8 mouse cellular contexts compared by ENCODE assay signal in genomic region chr7:30089405-30089804, GRCm38 (mm10). TPM values are rescaled to one million over a fixed set of nuclear protein-coding genes. Genes with fewer than 3 reads are reported as not detected.
DNase-seq lines count a peak whose midpoint lies in the region; ATAC-seq lines count a peak whose summit lies in the region.

No protein-coding gene starts in this region.

- ATAC-seq in liver, embryonic 11.5 days (replicated peaks; ENCODE audit: low FRiP score) = no peak
- ATAC-seq in inflammation-experienced regulatory T-cells, adult 6 months = no peak

- peaks cover 13% of the 10 kb centered on the region for H3K36me3 ChIP-seq in liver, embryonic 11.5 days (ENCODE audit: control insufficient read depth, insufficient read depth, low read length)

- H3K4me1 ChIP-seq in liver, embryonic 11.5 days (replicated peaks; ENCODE audit: control insufficient read depth, insufficient read depth, low read length) = peaks cover 15% of the 10 kb centered on the region; the same call in 1 of the 2 replicates

- H3K27me3 ChIP-seq in liver, embryonic 11.5 days (replicated peaks; ENCODE audit: control insufficient read depth, insufficient read depth, low read length) = no peaks in the 10 kb centered on the region

- peak overlapping the region; percentile 71 for H3K4me3 ChIP-seq in liver, embryonic 11.5 days (ENCODE audit: low read depth, low read length)

- no peaks in the 10 kb centered on the region for H3K9me3 ChIP-seq in liver, embryonic 11.5 days (ENCODE audit: control insufficient read depth, low read length)

- no peak overlapping the region for H3K27ac ChIP-seq in liver, embryonic 11.5 days (ENCODE audit: low read depth, low read length)

- 22% methylated on average over 6 of the region's 6 CpGs for WGBS in liver, embryonic 11.5 days

- peak overlapping the region; percentile 87 for H3K4me2 ChIP-seq in liver, embryonic 11.5 days

- H3K9ac ChIP-seq in liver, embryonic 11.5 days (ENCODE audit: low read depth, low read length) = peak overlapping the region; percentile 77

- DNase-seq in cerebellum, postnatal 10 days = peak; percentile 20 to 23
- DNase-seq in cerebellum, postnatal 14 days = no peak
- DNase-seq in thymus, postnatal 14 days = peak; percentile 15
- DNase-seq in thymus, adult 18-20 months = no peak
- DNase-seq in liver, embryonic 11.5 days (ENCODE audit: low spot score) = no peak
- DNase-seq in ovary, postnatal 10 days (ENCODE audit: low spot score) = no peak
- no peak for DNase-seq in natural killer cell, adult 2 months (ENCODE audit: low spot score in 2 of 2)

RNA-seq across cellular contexts. Expression of gene Gm26920, which starts 0.8 kb away (rescaled TPM):
- 0.32 and 0.43 TPM in 2 replicates for polyA plus RNA-seq in liver, embryonic 11.5 days (2014; fragmentation: Nextera tagmentation; extraction: Ambion mirVana)
- 1 to 10 TPM in 2 of 3 experiments, under 1 TPM in 1; 0.87 to 3.9 (median 1.7) TPM for polyA plus RNA-seq in inflammation-experienced regulatory T-cells, adult 6 months (2017; shearing (Covaris generic))

RNA-seq across cellular contexts. Expression of gene Zfp566, which starts 0.9 kb away (rescaled TPM):
- polyA plus RNA-seq in liver, embryonic 11.5 days (2014; fragmentation: Nextera tagmentation; extraction: Ambion mirVana) = 7.6 and 7.7 TPM in 2 replicates
- 10 to 100 TPM in 2 of 3 experiments, 1 to 10 TPM in 1; 7.2 to 14.5 (median 10.9) TPM for polyA plus RNA-seq in inflammation-experienced regulatory T-cells, adult 6 months (2017; shearing (Covaris generic))

RNA-seq across cellular contexts. Expression of gene Zfp260, which starts 5.2 kb away (rescaled TPM):
- 48.6 and 54.6 TPM in 2 replicates for polyA plus RNA-seq in liver, embryonic 11.5 days (2014; fragmentation: Nextera tagmentation; extraction: Ambion mirVana)
- 10 to 100 TPM; 59.7 to 83.0 (median 70.5) TPM for polyA plus RNA-seq in inflammation-experienced regulatory T-cells, adult 6 months (2017; shearing (Covaris generic))

RNA-seq across cellular contexts. Expression of gene Zfp82, which starts 16.7 kb away (rescaled TPM):
- polyA plus RNA-seq in liver, embryonic 11.5 days (2014; fragmentation: Nextera tagmentation; extraction: Ambion mirVana) = 3.9 and 4.1 TPM in 2 replicates
- 10 to 100 TPM in 1 of 3 experiments, 1 to 10 TPM in 2; 4.6 to 10.9 (median 5.9) TPM for polyA plus RNA-seq in inflammation-experienced regulatory T-cells, adult 6 months (2017; shearing (Covaris generic))

RNA-seq across cellular contexts. Expression of gene Zfp382, which starts 32.3 kb away (rescaled TPM):
- 2.8 and 2.9 TPM in 2 replicates for polyA plus RNA-seq in liver, embryonic 11.5 days (2014; fragmentation: Nextera tagmentation; extraction: Ambion mirVana)
- polyA plus RNA-seq in inflammation-experienced regulatory T-cells, adult 6 months (2017; shearing (Covaris generic)) = 10 to 100 TPM; 10.2 to 15.5 (median 15.1) TPM

Comparison
In these comparisons a context has a peak if more than half of its experiments do, and no peak if none do; other contexts are left out.
1. DNase-seq: peak in cerebellum, postnatal 10 days (2 of 2) and thymus, postnatal 14 days (single experiment); none in cerebellum, postnatal 14 days (0 of 2), thymus, adult 18-20 months (0 of 2), liver, embryonic 11.5 days (single experiment), ovary, postnatal 10 days (single experiment) and natural killer cell, adult 2 months (0 of 2).